Mouse (Mus musculus) C3H10T1/2 (cell line): ENCODE results near the gene Fam47c. TPM values are rescaled to one million over a fixed set of nuclear protein-coding genes. Genes with fewer than 3 reads are reported as not detected.

Experiments used
- polyA plus RNA-seq, 2 experiments: library from polyadenylated mRNA; unstranded; fragments of >200 nt; fragmentation: generic; extraction: Trizol; gene quantifications; one replicate each; pipeline ENCODE4 v1.2.1; 2012; ENCODE audit warnings: missing spikeins in 2 of 2

The Fam47c gene
- polyA plus RNA-seq, result not detected

GRCm38 (mm10) chrX:78737463-78737862 is at the start of gene Fam47c:
Fam47c (plus strand) TSS chrX:78737763.

Other genes starting within 250 kb of the Fam47c start
- gene Prrg1, start 153.9 kb upstream of the Fam47c start, polyA plus RNA-seq, result 1 to 10 TPM in 1 of 2 experiments, under 1 TPM in 1; 0.15 to 1.3 TPM